Mouse (Mus musculus) cerebellum, postnatal 36 days (tissue): ENCODE measurements around the gene Trappc12.
"Not testable (repeated sequence)": the region's sequence is repeated elsewhere in the genome, so short reads cannot be mapped to it uniquely, and the experiment has no call there.

ENCODE experiments used
- DNase-seq, 2 experiments: peaks; one replicate each; pipeline ENCODE4 v3.0.0; 2021 to 2022; ENCODE audit warnings: mixed read lengths in 2 of 2

Gene Trappc12

DNA sequence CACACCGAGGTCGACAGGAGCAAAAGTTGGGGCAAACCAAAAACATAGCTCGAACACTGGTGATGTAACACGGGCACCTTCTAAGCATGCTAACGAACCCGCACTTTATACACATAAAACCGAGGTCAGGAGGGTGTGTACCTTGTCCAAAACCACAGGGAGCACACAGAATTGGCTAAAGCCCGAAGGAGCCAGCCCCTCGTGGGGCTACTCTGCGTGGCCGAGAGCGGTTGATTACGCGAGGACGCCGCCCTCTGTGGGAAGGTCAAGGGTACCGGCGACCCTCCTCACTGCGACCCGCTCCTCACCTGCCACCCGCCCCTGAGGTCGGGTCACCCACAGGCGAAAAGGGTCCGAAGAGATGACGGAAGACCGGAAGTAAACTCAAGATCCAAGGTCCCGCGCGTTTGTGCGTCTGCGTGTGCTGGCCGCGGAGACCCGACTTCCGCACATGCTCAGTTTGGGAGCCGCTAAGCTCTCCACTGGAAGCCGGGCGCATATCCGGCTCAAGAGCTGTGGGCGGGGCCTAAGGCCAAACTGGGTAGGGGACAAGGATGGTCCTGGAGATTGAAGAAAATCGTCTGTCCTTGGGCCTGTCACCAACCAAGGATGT, at the start of gene Trappc12:
Gene Trappc12, minus strand, starts transcription at position 452 of the 613 bp plus-strand sequence.
- DNase-seq: peak; percentile 80 to 84

DNA sequence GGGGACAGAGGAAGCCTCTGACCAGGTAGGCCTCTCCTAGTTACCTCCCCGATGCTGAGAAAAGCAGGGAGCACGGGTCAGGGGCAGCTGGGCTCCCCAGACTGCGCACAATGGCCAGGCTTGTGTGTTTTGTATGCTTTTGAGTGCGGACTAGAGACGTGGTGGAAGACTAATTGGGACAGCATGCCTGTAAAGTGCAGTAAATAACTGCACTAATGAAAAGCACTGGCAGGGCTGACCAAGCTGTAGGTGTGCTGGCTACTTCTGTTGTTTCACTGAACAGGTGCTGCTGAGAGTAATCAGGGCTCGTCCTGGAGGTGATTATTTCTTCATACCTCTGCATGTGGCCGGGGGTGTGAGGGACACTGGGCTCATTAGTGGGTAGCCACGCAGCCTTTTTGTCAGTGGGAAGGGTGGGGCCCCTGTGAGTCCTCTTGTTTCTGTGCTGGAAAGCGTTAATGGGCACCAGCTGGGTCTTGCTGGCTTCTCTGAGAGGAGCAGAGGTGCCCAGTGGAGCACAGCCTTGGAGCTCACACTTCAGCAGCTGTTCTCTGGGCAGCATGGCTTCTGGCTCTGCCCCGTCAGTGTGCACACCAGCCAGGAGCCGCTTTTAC, 49.6 kb upstream of the Trappc12 start:
- DNase-seq: no peak

DNA sequence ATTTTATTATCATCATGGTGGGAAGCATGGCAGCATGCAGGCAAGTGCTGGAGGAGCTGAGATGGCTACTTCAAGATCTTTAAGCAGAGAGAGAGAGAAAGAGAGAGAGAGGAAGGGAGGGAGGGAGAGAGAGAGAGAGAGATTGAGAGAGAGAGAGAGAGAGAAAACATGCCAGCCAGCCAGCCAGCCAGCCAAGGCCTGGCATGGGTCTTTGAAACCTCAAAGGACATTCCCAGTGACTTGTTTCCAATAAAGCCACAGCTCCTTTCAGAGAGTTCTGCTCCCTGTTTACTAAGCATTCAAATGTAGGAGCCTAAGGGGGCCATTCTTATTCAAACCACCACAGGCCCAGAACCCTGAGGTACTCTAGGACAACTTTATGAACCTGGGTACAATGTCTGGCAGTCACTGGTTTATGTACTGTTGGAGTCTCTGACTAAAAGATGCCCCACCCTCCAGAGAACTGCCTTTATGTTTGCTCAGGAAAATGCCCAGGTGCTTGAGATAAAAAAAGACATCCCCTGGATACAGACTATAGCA, 46.7 kb upstream of the Trappc12 start:
- DNase-seq: no peak

DNA sequence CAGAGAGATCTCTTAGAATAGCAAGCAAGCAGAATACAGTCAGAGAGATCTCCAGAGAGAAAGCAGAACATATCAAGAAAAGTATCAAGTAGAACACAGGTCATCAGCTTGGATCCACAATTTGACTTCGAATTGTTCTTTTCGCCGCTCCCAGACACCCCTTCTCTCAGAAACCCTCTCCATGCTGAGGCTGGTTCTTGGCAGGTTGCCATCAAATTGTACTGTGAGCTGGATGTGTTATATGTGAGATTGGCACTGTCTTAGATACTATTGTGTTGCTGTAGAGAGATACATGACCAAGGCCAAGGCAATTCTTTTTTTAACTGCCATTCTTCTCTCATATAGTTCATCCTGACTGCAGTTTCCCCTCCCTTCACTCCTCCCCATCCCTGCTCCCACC, 44.8 kb upstream of the Trappc12 start:
- no peak for DNase-seq

DNA sequence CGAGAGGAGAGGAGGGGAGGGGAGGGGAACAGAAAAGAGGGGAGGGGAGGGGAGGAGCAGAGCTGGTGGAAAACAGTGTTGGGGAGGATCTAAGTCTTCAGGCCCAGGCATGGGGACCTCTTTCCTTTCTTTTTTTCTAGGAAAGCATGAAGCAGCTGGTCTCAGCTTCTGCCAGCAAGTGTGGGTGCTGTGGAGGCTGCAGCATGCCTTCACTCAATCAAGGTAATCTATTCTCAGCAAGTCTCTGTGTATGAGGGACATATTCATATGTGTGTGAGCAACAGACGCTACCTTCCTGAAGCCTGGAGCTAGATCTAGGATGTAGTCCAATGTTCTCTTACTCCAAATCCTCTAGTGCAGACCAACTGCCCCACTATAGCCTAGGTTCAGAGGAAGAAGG, 43.4 kb upstream of the Trappc12 start:
- no peak for DNase-seq

DNA sequence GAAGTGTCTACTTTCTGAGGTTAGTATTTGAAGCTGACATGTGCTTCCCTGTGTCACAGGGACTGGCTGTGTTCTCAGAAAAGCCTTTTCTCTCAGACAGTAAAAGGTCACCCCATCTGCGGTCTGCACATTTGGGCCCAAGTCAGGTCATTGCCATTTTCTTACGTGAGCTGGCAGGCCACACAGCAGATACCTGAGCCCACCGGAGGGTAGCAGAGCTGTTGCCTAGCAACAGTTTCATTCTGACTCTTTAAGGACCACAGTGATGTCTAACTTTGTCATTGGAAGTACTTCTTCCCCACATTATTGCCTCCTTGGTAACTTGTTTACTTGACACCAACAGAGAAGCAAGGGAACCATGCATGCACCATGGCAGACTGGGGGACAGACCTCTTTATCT, 42.3 kb upstream of the Trappc12 start:
- no peak for DNase-seq

DNA sequence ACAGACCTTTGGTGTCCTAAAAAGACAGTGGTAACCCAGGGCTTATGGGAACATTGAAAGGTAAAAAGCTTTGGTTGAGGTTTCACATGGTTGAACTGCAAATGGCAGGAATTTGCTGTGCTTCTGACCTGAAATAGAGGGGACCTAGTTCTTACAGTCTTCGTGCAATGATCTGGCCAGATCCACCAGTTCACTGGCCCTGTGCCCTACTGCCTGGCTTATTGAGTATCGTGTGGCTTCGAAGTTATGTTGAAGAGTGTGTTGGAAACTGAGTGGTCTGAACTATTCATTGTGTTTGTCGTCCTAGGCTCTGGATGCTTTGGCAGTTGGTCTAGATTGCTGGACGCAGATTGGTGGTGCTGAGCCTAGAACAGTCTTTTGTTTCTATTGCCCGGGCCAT, 36.0 kb upstream of the Trappc12 start:
- no peak for DNase-seq

DNA sequence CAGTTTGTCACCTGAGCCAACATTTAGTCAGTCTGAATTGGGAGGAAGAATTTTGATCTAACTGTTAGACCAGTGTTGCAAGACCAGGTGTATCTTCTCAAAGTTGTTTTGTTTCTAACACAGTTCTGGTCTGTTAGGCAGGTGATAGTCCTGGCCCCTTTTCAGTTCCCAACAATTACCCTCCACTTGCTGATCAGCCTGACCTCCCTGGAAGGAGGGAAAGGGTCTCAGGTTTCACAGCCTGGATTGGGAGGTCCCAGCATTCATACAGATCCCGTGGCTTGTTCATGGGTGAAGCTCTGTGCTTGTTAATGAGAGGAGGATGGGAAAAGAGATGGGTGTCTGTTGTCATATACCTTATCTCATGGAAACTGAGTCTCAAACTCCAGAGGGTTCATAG, 35.0 kb upstream of the Trappc12 start:
- DNase-seq: no peak

DNA sequence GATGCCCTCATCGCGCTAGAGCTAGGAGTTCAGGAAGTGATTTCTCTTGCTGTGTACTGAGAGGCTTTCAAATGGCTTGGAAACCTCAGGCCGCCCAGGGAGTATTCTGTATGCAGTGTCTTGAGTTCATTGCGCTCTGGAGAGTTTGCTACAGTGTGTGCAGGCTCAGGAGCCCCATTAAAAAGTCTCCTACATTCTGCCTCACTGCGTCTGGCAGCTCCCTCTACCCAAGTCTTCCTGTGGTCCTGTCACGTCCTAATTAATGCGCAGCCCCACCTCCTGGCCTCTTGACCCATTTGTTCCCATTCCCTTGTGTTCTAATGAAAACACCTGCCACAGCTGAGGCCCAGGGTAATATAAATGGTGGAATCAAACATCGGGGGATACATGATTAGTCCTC, 34.6 kb upstream of the Trappc12 start:
- DNase-seq: no peak

DNA sequence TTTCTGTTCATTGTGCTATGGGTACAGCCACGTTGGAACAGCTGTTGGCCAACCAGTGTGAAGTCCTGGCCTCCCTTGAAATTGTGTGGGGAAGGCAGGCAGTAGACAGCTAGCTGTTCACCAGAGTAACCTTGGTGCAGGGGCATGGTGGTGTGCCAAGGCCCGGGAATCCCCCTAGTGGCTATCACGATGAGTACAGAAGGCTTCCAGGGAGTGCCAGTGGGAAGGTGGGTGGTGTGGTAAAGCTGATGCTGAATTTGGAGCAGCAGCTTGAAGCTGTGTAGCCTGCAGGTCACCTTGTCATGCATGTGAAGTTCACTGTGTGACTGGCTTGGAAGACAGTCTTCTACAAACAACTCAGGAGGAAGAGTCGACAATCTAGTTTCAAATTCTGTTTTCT, 34.1 kb upstream of the Trappc12 start:
- DNase-seq: peak in 1 of 2 experiments; percentile 12

DNA sequence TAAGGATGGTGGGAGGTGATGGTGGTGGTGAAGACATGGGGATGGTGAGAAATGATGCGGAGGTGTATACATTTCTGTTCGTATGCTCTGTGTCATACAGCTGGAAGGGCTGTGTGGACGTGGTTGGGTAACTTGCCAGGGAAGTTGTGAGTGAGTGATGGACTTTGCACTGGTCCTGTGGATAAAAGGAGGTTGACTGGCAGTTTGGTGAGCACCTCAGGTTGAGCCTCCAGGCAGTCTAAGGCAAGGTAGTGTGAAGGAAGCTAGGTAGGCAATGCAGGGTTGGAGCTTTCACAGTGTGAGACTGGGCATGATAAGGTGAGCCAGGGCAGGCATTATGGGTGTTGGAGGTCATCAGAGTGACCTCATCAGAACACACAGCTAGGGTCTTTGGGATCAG, 32.4 kb upstream of the Trappc12 start:
- DNase-seq: no peak

DNA sequence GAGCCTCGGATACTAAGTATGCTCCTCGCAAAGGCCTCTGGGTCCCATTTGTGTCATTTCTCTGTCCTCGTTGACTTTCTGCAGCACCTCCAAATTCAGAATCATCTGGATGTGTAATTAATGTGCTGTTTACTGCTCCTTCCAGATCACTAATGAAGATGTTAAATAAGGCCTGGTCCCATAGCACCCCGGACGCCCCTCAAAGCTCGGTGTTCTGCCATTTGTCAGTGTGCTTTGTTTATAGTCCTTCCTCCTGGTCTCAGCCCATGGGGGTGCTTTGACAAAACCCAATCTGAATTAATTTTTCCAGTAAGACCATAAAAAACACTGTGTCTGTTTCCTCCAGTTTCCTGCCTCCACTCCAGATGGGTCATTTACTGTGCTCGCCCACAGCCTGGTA, 29.9 kb upstream of the Trappc12 start:
- no peak for DNase-seq

DNA sequence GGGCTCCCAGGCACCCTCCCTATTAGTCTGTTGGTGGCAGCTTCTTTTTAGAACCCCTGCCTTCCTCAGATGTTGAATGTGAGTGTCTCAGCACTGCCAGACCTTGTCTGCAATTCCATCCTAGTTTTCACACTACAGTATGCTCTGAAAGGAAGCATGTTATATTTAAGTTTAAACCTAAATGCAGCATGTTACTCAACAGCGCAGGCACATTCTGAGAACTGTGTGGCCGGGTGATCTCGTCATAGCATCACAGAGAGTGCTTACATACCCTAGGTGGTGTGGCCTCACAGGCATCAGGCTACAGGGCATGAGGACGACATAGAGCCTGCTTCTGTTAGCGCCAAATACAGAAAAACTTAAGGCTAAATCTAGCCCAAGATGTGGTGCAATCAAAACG, 25.4 kb upstream of the Trappc12 start:
- DNase-seq: no peak

DNA sequence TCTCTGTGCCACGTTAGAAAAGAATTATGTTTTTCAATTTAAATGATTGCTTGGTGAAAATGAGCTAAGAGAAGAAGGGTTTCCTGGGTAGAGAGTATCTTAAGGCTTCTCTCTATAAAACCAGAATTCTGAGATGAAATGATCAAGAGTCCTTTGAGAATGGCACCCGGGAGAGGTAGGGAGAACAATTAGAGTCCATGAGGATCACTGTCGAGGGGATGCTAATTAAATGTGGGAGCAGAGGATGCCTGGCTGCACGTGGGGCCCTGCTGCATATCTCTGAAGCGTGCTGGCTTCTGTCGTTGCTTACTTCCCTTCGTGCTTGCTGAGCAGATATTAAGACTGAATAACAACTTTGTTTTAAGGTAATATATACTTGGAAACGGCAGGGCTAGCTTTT, 24.8 kb upstream of the Trappc12 start:
- DNase-seq: no peak

DNA sequence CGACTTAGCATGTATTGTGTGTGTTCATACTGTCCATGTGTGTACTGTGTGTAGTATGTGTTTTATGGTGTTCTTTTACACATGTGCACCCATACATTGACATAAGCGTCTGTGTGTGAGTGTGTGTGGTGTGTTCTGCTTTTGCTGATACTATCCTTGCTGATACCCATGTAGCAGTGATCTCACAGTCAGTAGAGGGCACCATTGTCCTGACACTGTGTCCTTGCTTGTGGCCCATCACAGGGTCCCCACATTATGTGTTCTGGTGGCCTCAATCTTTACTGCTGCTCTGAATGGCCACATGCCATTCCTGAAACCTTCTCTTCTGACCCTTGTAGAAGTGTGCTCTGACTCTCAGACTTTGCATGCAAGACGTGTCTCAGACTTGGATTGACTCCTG, 23.5 kb upstream of the Trappc12 start:
- no peak for DNase-seq

DNA sequence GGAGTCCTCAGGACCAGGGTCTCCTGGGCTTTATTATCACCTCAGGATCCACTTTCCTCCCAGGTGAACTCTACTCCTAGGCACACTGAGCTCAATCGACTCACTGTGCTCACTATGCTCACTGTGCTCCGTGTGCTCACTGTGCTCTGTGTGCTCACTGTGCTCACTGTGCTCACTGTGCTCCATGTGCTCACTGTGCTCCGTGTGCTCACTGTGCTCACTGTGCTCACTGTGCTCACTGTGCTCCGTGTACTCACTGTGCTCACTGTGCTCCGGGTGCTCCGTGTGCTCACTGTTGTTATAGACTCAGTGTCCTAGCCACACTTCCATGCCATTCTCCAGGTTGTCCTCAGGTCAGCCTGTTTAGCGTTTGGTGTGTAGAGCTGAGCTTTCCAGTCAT, 19.7 kb upstream of the Trappc12 start:
- no peak for DNase-seq

DNA sequence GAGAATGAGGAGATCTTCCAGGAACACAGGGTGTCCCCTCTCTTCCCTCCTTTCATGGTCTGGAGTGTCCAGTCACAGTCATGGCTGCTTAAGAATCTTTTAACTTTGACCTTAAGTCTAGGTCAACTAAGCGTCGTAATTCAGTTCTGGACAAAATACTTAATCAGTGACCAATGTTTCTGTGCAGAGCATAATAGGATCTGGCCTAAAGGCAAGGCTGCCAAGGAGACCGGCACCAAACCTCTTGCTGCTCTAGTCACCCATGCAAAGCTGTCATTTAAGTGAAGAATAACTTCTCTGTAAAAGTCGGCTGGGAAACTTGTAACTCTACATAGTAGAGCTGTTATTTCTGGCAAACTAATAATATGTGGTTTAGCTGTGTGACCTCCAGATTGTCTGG, 5.7 kb upstream of the Trappc12 start:
- no peak for DNase-seq

DNA sequence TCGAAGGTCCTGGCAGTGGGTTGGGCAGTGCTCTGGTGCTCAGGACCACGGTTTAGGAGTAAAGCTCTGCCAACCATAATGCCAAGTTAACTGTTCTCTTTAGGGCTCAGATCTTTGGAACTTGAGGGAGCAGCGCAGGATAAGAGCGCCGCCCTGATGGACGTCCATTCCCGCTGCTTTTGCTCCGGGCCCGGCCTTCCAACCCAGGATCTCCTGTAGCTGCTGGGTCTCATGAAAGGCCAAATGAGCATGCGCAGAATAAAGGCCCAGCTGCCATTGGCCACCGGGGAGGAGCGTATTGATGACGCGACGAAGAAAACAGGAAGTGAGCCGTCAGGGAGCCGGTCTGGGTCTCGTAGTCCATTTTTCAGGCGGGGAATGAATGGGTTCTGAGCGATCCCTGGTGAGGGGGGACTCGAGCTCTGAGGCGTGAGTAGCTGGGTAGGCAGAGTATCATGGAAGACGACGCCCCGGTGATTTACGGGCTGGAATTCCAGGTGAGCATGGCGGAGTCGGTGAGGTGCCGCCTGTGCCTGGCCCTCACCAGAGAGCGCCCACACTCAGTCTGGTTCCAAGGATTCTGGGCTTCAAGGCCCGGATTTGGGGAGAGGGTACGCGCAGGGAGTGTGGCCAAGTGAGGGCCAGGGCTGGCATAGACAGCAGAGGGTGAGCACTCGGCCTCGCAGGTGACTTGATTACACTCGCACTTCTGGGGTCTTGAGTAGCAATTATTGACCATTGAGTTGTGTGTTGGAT, 1.4 kb upstream of the Trappc12 start, which contains the start of gene Eipr1:
Gene Eipr1, plus strand, starts transcription at position 296 of the 756 bp plus-strand sequence.
- peak; percentile 84 to 86 for DNase-seq

DNA sequence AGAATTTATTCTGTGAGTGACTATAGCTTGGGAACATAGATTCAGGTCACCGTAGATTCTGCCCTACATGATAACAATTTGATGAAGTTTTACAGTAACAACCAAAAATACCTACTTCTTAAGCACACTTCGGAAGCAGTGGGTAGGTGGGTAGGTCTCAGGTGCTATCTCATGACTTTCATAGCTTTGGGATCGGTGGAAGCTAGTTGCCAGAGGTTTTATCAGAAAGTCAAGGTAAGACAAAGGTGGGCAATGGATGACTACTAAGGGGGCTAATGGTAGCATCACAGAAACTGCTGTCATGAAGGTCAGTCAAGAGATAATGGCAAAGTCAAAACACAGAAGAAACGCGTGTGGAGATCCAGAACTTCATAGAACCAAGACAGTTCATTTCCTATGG, 604 bp upstream of the Trappc12 start:
- no peak for DNase-seq

DNA sequence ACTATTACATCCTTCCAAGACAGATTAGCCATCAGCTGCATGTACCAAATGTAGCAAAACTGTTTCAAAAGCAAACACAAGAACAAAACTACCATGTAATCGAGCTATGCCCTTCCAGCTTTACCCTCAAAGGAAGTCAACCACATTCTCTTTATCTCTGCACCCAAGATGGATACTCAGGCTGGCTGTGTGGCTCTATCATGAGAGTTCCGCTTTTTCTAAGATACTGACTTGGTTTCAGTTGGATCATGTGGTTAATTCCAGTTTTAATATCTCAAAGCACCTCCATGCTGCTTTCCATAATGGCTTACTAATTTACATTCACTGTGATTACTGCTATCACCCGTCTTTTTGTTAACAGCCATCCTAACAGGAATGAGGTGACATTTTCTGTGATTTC, 6.9 kb downstream of the Trappc12 start:
- DNase-seq: no peak

DNA sequence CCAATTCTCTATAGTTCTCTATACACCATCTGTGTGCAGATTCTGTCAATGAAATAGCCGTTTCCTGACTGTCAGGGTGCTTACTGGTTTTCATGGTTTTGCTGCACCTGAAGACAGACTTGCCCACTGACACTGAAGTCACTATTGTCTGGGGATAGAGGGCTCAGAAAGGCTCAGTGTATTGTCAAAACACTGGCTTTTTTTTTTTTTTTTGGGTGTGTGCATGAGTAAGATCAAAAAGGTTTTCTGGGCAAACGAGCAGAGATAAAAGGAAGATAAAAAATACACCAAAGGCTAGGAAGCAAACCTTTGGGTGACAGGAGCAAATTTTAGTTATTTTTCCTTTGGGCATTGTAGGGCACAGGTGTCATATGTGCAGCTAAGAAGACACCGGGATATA, 15.0 kb downstream of the Trappc12 start:
- no peak for DNase-seq

DNA sequence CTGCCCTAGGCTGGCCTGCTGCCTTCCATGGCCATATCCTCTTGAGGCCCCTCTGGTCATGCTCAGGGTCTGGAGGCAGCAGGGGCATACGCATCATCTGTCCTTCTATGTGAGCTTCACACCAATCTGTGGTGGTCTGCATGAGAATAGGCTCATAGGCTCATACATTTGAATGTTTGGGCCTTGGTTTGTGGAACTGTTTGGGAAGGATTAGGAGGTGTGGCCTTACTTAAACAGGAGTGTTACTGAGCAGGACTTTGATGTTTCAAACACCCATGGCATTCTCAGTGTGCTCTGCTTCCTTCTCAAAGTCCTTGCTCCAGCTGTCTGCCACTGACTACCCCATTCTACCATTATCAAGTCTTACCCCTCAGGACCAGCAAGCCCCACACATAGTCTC, 16.0 kb downstream of the Trappc12 start:
- DNase-seq: no peak

DNA sequence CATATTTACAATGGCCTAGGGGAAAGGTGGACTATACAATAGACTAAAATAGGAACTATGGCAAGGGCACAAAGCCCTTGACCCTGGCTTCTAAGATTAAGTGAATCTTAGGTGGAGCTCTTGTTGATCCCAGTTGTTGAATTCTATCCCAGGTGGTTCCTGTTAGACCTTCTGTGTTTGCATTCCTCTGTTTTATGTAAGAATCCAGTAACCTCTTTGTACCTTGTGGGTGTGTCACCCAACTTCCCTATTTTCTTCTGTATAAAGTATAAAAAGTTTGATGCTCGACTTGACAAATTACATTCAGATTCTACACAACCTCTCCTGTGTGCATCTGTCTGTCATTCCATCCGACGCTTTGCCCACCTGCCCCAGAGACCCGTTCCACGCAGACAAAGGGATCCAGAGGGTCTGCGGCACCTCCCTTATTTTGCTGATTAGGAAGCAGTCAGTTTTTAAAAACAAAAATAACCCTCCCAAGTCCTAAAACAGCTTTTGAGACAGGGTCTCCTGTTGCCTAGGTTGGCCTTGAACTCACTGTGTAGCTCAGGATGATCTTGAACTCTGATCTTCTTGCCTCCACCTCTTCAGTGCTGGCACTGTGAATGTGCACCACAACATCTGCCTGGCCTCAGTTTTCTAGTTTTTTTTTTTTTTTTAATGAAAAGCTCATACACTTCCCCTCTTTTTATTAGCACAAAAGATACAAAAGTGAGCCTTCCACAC, 16.6 kb downstream of the Trappc12 start:
- DNase-seq: not testable (repeated sequence)
